ENCODE assay signal across 19 mouse cellular contexts in the genomic region with DNA sequence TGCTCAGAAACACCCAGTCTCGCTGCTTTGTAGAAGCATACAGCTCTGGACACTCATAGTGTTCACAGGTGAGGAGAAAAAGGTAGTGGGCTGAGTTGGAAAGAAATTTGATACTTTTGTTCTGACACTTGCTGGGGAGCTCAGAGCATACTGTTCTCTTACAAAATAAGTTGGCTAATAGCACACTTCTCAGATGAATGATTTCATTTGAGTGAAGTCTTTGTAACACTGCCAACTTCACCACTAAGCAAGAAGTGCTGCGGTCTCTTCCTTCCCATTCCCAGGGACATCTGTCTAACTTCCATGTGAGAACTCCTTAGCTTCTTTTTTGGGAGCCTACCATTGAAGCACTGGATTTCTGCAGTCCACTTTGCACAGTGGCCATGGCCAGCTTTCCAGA. TPM values are rescaled to one million over a fixed set of nuclear protein-coding genes. Genes with fewer than 3 reads are reported as not detected.
"Had no signal": no experiment of that assay in that cellular context is flagged by ENCODE, and none has a peak within 500 bp of the region (broad histone marks: within the 10 kb centered on the region; RNA-seq: fewer than 3 reads in every experiment).

No protein-coding gene starts in this region.

- ATAC-seq: hindbrain, embryonic 16.5 days; inflammation-experienced regulatory T-cells, adult 6 months; intestine, embryonic 15.5 days; intestine, postnatal 0 days had no signal

- DNase-seq: gastrocnemius, adult 2 months; gastrocnemius, postnatal 25 days; kidney, adult 8-10 months had no signal

- H3K4me1 ChIP-seq: heart, embryonic 10.5 days; heart, embryonic 12.5 days; hindbrain, embryonic 10.5 days; hindbrain, embryonic 12.5 days; intestine, embryonic 15.5 days; limb, embryonic 10.5 days; limb, embryonic 12.5 days had no signal

- H3K27me3 ChIP-seq: heart, embryonic 12.5 days; hindbrain, embryonic 12.5 days; intestine, embryonic 15.5 days; limb, embryonic 12.5 days had no signal

- H3K4me3 ChIP-seq: gastrocnemius, adult 2 months; heart, embryonic 10.5 days; heart, embryonic 12.5 days; hindbrain, embryonic 10.5 days; hindbrain, embryonic 12.5 days; intestine, embryonic 15.5 days; layer of hippocampus, adult 2 months; left cerebral cortex, adult 2 months; limb, embryonic 10.5 days; limb, embryonic 12.5 days had no signal

- H3K9me3 ChIP-seq: heart, embryonic 10.5 days; heart, embryonic 12.5 days; hindbrain, embryonic 10.5 days; hindbrain, embryonic 12.5 days; intestine, embryonic 15.5 days; limb, embryonic 10.5 days; limb, embryonic 12.5 days had no signal

- H3K36me3 ChIP-seq: heart, embryonic 10.5 days; heart, embryonic 12.5 days; hindbrain, embryonic 10.5 days; hindbrain, embryonic 12.5 days; intestine, embryonic 15.5 days; limb, embryonic 10.5 days; limb, embryonic 12.5 days had no signal

- H3K4me2 ChIP-seq: heart, embryonic 12.5 days; hindbrain, embryonic 12.5 days; hindbrain, embryonic 14.5 days; intestine, embryonic 15.5 days; limb, embryonic 12.5 days had no signal

- H3K27ac ChIP-seq: gastrocnemius, adult 2 months; heart, embryonic 10.5 days; hindbrain, embryonic 10.5 days; hindbrain, embryonic 12.5 days; hindbrain, embryonic 14.5 days; intestine, embryonic 15.5 days; layer of hippocampus, adult 2 months; left cerebral cortex, adult 2 months; limb, embryonic 10.5 days; limb, embryonic 12.5 days had no signal

- H3K9ac ChIP-seq: heart, embryonic 12.5 days; hindbrain, embryonic 12.5 days; hindbrain, embryonic 14.5 days; intestine, embryonic 15.5 days; limb, embryonic 12.5 days had no signal

RNA-seq across cellular contexts. Expression of a gene that starts 8.4 kb away (rescaled TPM):
- polyA plus RNA-seq: heart, embryonic 12.5 days; hindbrain, embryonic 10.5 days; intestine, embryonic 15.5 days; intestine, postnatal 0 days had no signal

RNA-seq across cellular contexts. Expression of a gene that starts 10.4 kb away (rescaled TPM):
- polyA plus RNA-seq: heart, embryonic 12.5 days; heart, embryonic 14.5 days; heart, embryonic 16.5 days; hindbrain, embryonic 10.5 days; hindbrain, embryonic 12.5 days; hindbrain, embryonic 14.5 days; inflammation-experienced regulatory T-cells, adult 6 months; intestine, embryonic 15.5 days; intestine, postnatal 0 days; kidney, embryonic 14.5 days; limb, embryonic 10.5 days; limb, embryonic 12.5 days had no signal

RNA-seq across cellular contexts. Expression of a gene that starts 20.8 kb away (rescaled TPM):
- polyA plus RNA-seq: inflammation-experienced regulatory T-cells, adult 6 months had no signal
